Mouse (Mus musculus) hindbrain, embryonic 10.5 days (tissue): ENCODE measurements around the gene Abcd4. TPM values are rescaled to one million over a fixed set of nuclear protein-coding genes. Genes with fewer than 3 reads are reported as not detected.
A peak's percentile ranks its signal among the peaks of the same experiment; 100 is the strongest.

Experiments
- DNase-seq: peaks from one replicate; pipeline ENCODE4 v3.0.0-alpha.2; 2017; ENCODE audit warnings: low spot score
- H3K27ac ChIP-seq: fragments of 300-500 bp; sonication (generic); 2 replicates; pipeline ENCODE4 v1.5.1; 2016; ENCODE audit warnings: mild to moderate bottlenecking, moderate library complexity
- H3K27me3 ChIP-seq: fragments of 300-500 bp; sonication (generic); 2 replicates; pipeline ENCODE4 v1.6.1; 2016; ENCODE audit warnings: mild to moderate bottlenecking; ENCODE audit not compliant: poor library complexity, insufficient read depth, severe bottlenecking
- H3K36me3 ChIP-seq: fragments of 300-500 bp; sonication (generic); 2 replicates; pipeline ENCODE4 v1.6.1; 2016; ENCODE audit warnings: mild to moderate bottlenecking, moderate library complexity
- H3K4me1 ChIP-seq: fragments of 300-500 bp; sonication (generic); replicated peaks from 2 replicates; pipeline ENCODE4 v1.6.1; 2016; ENCODE audit warnings: mild to moderate bottlenecking
- H3K4me3 ChIP-seq: fragments of 300-500 bp; sonication (generic); 2 replicates; pipeline ENCODE4 v1.5.1; 2016; ENCODE audit warnings: mild to moderate bottlenecking, moderate library complexity
- H3K9me3 ChIP-seq: fragments of 300-500 bp; sonication (generic); 2 replicates; pipeline ENCODE4 v1.6.1; 2016; ENCODE audit warnings: mild to moderate bottlenecking, moderate library complexity
- WGBS: fragments of 180-500 bp; shearing (Covaris S2); methylation state at CpG from one replicate; pipeline ENCODE4 v1.1.7; 2016; 5-methylcytosine and 5-hydroxymethylcytosine counted together
- polyA plus RNA-seq: library from polyadenylated mRNA; unstranded; fragments of >200 nt; fragmentation: Nextera tagmentation; extraction: Ambion mirVana; gene quantifications from 2 replicates; pipeline ENCODE4 v1.2.1, GENCODE M21; 2016

Gene Abcd4
- 12.0 and 14.1 TPM in 2 replicates for polyA plus RNA-seq

DNA sequence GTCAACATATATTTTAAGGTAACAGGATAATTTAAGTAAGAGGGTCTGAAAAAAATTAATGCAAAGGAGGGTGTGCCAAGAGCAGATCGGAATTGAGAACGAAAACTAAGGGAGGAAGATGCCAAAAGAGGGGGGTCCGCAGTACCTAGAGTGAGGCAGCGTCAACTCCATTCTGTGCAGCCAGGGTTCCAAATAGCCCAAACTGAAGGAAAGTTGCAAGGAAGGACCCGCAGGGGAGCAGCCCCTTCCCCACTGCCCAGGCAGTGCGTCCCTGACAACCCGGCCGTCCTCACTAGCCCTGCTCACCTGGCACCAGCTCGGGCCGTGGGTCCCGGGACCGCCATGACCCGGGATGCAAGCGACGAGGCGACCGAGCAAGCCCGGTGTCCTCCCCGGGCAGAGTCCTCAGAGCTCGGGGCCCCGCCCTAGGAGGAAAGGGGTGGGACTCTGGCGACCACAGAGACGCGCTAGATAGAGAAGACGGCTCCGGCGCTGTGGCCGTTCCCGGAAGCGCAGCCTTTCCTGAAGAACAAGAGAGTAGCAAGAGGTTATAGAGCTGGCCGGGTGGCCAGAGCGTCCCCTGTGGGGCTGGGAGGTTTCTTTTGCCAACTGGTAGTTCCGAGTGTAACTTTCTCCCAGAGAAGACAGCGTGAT is at the start of gene Abcd4:
Abcd4 (minus strand) TSS at position 437 of the 654 bp plus-strand sequence.
- Histone ChIP-seq H3K9me3 (no peaks in the 10 kb centered on the region), H3K36me3 (peaks cover 5% of the 10 kb centered on the region; the same call in 1 of the 2 replicates), H3K4me3 (peak within 1 kb of the TSS; percentile 81), H3K27ac (peak within 1 kb of the TSS; percentile 92), H3K27me3 (no peaks in the 10 kb centered on the region), H3K4me1 (peaks cover 14% of the 10 kb centered on the region)
- under 1% methylated on average over 34 of the region's 34 CpGs for WGBS
- DNase-seq: peak; percentile 95

DNA sequence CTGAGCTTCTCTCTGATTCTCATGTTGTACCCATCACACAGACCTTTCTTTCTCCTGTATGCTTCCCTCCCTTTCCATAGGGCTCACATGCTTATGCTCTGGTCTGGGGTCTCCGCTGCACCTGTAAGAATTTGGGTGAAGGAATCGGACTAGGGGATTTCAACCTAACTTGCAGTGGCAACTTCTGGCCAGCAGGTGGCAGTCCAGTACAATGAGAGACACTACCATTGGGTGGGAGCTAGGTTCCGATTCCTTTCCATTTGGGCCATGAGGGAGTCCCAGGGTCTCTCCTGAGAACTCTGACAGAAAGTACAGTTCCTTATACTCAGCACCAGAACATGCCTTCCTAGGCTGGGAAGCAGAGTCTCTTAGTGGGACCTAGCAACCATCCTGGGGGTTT is 36.7 kb upstream of the Abcd4 start:
- peaks cover 13% of the 10 kb centered on the region for H3K27me3 ChIP-seq
- H3K4me1 ChIP-seq: peaks cover 21% of the 10 kb centered on the region; the same call in 1 of the 2 replicates
- no peak overlapping the region for H3K4me3 ChIP-seq
- 30% methylated on average over 3 of the region's 3 CpGs for WGBS
- H3K27ac ChIP-seq: no peak overlapping the region
- peak; percentile 68 for DNase-seq
- no peaks in the 10 kb centered on the region for H3K36me3 ChIP-seq
- H3K9me3 ChIP-seq: no peaks in the 10 kb centered on the region

DNA sequence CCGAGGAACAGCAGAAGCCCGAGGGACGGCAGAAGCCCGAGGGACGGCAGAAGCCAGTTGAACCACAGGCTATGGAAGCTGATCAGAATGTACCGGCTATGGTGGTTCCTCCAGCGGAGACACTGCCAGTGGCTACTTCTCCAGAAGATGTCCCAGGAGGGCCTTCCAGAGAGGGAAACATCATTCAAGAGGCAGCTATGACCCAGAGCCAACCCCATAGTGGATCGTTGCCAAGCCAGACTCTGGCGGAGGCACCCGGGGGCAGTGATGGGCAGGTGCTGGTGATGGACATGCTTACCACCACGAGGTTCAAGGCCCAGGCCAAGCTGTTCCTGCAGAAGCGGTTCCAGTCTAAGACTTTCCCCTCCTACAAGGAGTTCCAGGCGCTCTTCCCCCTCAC is 33.0 kb upstream of the Abcd4 start:
- H3K27ac ChIP-seq: no peak overlapping the region
- no peaks in the 10 kb centered on the region for H3K36me3 ChIP-seq
- H3K27me3 ChIP-seq: peaks cover 13% of the 10 kb centered on the region; the same call in 1 of the 2 replicates
- no peaks in the 10 kb centered on the region for H3K9me3 ChIP-seq
- H3K4me3 ChIP-seq: no peak overlapping the region
- DNase-seq: no peak
- 88% methylated on average over 13 of the region's 13 CpGs for WGBS
- peaks cover 21% of the 10 kb centered on the region; the same call in 1 of the 2 replicates for H3K4me1 ChIP-seq

DNA sequence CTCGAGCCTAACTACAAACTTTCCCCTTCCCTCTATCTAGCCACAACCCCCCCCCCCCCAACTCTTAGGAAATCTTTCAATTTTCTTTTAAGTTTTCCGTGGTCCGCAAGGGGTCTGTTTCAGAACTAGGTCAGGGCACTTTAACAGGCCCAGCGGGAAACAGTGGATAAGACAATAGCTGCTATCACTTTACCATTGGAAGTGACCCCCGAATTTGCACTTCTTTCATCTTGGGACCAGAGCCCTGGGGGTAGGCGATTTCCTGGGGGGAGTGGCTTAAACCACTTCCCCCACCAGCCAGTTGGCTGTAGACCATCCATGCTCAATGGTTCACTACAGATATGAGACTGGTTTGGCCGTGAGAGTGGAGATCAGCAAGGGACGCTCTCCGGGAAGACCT is 23.4 kb upstream of the Abcd4 start, which contains the start of gene Vrtn:
Vrtn (plus strand) TSS at position 366 of the 400 bp plus-strand sequence.
- peaks cover 24% of the 10 kb centered on the region; the same call in 1 of the 2 replicates for H3K4me1 ChIP-seq
- no peaks in the 10 kb centered on the region for H3K36me3 ChIP-seq
- 3% methylated on average over 9 of the region's 9 CpGs for WGBS
- H3K27me3 ChIP-seq: peaks cover 57% of the 10 kb centered on the region
- no peak within 1 kb of the TSS for H3K27ac ChIP-seq
- 0 out of 2 replicates have a peak within 1 kb of the TSS, but pooled peaks have one; percentile 6 for H3K4me3 ChIP-seq
- no peak for DNase-seq
- H3K9me3 ChIP-seq: no peaks in the 10 kb centered on the region

DNA sequence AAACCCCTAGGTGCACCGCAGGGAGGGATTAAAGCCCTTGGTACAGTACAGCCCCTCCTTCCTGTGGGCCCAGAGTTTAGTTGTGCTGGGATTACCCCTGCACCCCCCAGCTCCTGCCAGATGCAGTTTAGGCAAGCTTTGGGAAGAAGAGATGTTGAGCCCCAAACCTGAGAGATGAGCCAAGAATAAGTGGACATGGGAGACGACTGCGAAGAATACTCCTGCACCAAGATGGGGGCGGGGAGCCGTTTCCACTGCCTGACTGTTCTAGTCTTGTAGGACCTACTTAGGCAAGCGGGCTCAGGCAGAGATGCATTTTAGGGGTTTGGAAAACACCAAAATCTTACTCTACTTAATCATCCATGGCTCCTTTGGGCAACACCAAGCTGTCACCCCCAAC is 23.0 kb upstream of the Abcd4 start:
- Histone ChIP-seq H3K36me3 (no peaks in the 10 kb centered on the region), H3K4me1 (peaks cover 24% of the 10 kb centered on the region; the same call in 1 of the 2 replicates), H3K27ac (no peak overlapping the region), H3K9me3 (no peaks in the 10 kb centered on the region), H3K27me3 (peaks cover 57% of the 10 kb centered on the region), H3K4me3 (no peak overlapping the region)
- 5% methylated on average over 6 of the region's 6 CpGs for WGBS
- DNase-seq: no peak

DNA sequence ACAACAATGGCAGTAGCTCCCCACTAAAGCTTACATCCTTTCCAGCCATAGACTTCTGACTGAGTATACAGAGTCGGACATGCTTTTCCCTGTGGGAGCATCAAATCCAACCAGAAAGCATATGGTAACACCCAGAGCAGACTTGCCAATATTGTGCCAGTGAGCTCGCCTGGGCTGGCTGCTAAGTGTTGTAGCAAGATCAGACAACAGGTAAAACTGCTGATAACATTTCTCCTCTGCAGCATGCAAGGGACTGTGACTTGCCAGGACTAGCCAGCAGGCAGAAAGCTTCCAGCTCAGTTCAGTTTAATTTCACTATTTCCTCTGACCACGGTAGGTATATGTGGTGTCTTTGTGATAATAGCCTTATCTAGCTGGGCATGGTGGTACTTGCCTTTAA is 14.7 kb upstream of the Abcd4 start:
- no peak overlapping the region for H3K4me3 ChIP-seq
- 76% methylated on average over 3 of the region's 3 CpGs for WGBS
- no peaks in the 10 kb centered on the region for H3K27me3 ChIP-seq
- H3K36me3 ChIP-seq: no peaks in the 10 kb centered on the region
- no peaks in the 10 kb centered on the region for H3K4me1 ChIP-seq
- H3K27ac ChIP-seq: no peak overlapping the region
- DNase-seq: no peak
- H3K9me3 ChIP-seq: no peaks in the 10 kb centered on the region

DNA sequence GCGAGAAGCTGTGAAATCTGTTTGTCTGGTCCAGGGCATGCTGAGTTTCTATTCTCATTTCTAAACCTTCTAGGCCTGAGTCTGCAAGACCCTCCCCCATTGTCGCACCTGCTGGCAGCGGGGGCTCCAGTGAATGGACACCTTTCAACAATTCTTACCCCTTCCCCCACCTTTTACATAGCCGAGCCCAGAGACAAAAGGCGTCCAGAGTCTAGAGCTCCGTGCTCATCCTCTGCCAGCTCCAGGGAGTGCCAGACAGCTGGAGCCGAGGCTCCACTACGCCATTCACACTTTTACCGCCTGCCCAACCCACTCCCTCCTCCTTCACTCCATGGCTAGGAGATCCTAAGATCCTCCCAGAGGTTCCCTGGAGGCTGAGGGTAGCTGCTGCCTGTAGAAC is 7.9 kb upstream of the Abcd4 start:
- peak; percentile 21 for DNase-seq
- Histone ChIP-seq H3K9me3 (no peaks in the 10 kb centered on the region), H3K4me1 (peaks cover 11% of the 10 kb centered on the region), H3K36me3 (no peaks in the 10 kb centered on the region), H3K4me3 (peak overlapping the region; percentile 35), H3K27ac (peak overlapping the region; percentile 59), H3K27me3 (peaks cover 29% of the 10 kb centered on the region)
- WGBS: 2% methylated on average over 9 of the region's 9 CpGs

DNA sequence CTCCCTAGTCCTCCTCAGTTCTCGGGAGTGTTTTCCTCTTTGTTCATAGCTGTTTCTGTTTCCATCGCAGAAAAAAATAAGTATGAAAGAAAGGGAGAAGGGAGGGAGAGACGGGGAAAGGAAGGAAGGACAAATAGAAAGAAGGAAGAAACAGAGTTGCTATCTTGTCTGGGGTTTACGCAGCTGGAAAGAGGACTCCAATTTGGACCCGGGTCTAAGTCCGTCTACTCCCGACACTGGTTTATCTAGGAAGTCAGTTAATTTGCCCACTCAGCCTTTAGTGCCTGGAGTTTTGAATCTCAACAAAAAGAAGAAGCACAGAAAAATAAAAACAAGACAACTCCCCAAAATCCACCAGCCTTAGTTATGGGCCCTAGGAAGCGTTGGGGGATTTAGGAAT is 7.4 kb upstream of the Abcd4 start:
- peaks cover 29% of the 10 kb centered on the region for H3K27me3 ChIP-seq
- H3K4me1 ChIP-seq: peaks cover 11% of the 10 kb centered on the region
- DNase-seq: no peak
- no peaks in the 10 kb centered on the region for H3K36me3 ChIP-seq
- H3K27ac ChIP-seq: peak overlapping the region; percentile 59; the same call in 1 of the 2 replicates
- H3K9me3 ChIP-seq: no peaks in the 10 kb centered on the region
- WGBS: 18% methylated on average over 8 of the region's 8 CpGs
- H3K4me3 ChIP-seq: no peak overlapping the region; the same call in 1 of the 2 replicates

DNA sequence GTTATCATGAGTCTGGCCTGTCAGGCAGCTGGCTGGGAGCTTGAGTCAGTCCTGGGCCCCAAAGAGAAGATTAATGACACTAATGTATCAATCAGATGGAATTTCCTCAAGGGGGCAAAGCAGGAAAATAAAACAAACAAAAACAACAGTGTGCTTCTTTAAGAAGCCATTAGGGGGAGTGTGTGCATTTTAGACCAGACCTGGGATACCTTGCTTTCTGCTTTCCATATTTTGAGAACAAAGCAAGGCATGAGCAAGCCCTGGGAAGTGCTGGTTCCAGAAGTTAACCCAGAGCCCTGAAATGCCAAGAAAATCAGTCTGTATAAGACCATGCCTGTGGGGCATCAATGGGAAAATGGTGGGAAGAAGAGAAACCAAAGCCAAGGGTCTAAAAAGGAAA is 3.8 kb upstream of the Abcd4 start:
- Histone ChIP-seq H3K4me1 (peaks cover 16% of the 10 kb centered on the region), H3K9me3 (no peaks in the 10 kb centered on the region), H3K27me3 (peaks cover 24% of the 10 kb centered on the region), H3K27ac (no peak overlapping the region), H3K4me3 (no peak overlapping the region), H3K36me3 (no peaks in the 10 kb centered on the region)
- DNase-seq: no peak

DNA sequence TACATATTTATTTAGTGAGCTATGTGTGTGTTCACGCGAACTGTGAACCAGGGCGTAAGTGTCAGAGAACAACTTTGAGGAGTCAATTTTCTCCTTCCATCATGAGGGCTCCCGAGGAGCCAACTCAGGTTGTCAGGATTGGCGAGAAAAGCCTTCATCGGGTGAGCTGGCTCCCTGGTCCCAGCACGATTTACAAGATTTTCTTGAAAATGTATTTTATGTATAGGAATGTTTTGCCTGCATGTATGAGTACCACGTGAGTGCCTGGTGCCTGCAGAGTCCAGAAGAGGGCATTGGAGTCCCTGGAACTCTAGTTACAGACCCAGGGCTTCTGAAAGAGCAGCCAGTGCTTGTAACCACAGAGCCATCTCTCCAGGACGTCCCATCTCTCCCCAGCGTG is 450 bp upstream of the Abcd4 start:
- Histone ChIP-seq H3K9me3 (no peaks in the 10 kb centered on the region), H3K27ac (peak overlapping the region; percentile 92), H3K36me3 (peaks cover 5% of the 10 kb centered on the region; the same call in 1 of the 2 replicates), H3K4me1 (peaks cover 9% of the 10 kb centered on the region), H3K27me3 (no peaks in the 10 kb centered on the region), H3K4me3 (peak overlapping the region; percentile 81)
- no peak for DNase-seq
- WGBS: 7% methylated on average over 10 of the region's 10 CpGs

DNA sequence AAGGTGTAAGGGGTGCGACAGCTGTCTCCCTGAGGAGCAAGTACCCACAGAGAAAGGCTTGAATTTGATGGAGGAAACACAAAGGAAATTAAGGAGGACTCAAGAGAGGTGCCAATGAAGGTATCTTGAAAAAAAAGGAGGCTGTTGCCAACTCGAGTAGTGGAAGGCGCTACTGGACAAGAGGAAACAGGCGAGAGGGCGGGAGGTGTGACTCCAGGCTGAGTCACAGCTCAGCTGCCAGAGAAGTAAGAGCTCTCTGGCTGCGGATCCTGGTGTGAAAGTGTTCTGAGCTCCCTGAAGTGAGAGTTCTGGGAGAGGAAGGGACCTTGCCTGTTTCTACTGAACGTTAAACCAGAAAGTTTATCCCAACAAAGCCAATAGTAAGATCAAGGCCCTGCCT is 2.7 kb downstream of the Abcd4 start:
- peaks cover 14% of the 10 kb centered on the region for H3K4me1 ChIP-seq
- no peaks in the 10 kb centered on the region for H3K9me3 ChIP-seq
- peaks cover 5% of the 10 kb centered on the region; the same call in 1 of the 2 replicates for H3K36me3 ChIP-seq
- 79% methylated on average over 7 of the region's 7 CpGs for WGBS
- H3K27me3 ChIP-seq: no peaks in the 10 kb centered on the region
- no peak overlapping the region for H3K4me3 ChIP-seq
- DNase-seq: no peak
- H3K27ac ChIP-seq: no peak overlapping the region

DNA sequence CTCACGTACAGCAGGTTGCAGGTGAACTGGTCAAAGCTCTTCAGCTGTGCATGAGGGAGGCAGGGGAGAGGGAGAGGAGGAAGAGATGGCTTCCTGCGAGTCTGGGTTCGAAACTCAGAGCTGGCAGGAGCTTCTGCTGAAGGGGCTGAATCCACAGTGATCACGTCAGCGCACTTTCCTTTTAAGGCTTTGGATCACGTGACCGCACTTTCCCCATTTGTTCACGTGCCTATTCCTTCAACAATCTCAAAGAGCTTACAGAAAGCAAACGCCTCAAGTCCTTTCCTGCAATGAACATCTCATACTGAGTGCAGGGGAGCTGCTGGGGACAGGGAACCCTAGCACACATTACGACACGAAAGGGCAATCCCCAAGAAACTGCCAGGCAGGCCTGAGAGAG is 3.2 kb downstream of the Abcd4 start:
- Histone ChIP-seq H3K27me3 (no peaks in the 10 kb centered on the region), H3K36me3 (peaks cover 5% of the 10 kb centered on the region; the same call in 1 of the 2 replicates), H3K4me1 (peaks cover 14% of the 10 kb centered on the region), H3K4me3 (no peak overlapping the region), H3K9me3 (no peaks in the 10 kb centered on the region), H3K27ac (no peak overlapping the region)
- no peak for DNase-seq
- 88% methylated on average over 11 of the region's 11 CpGs for WGBS

DNA sequence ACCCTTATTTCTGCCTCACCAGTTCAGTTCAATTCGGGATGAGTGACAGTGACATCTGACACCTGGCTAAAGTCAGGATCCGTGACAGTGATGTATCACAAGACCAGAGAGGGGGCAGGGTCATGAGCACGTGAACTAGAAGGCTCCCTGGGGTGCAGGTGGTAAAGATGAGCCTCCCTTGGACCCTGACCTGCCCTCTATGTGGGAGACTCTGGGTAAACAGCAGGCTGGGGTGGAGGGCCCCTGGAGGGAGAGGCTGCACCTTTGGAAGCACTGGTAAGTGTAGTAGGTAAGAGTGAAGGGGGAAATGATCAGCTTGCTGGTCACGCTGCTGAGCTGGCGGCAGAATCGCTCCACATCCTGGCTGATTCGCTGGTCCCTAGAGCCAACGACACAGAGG is 4.7 kb downstream of the Abcd4 start:
- DNase-seq: no peak
- peaks cover 14% of the 10 kb centered on the region for H3K4me1 ChIP-seq
- no peaks in the 10 kb centered on the region for H3K9me3 ChIP-seq
- H3K27me3 ChIP-seq: no peaks in the 10 kb centered on the region
- 69% methylated on average over 8 of the region's 8 CpGs for WGBS
- H3K36me3 ChIP-seq: peaks cover 15% of the 10 kb centered on the region
- H3K27ac ChIP-seq: no peak overlapping the region
- H3K4me3 ChIP-seq: no peak overlapping the region
